Mouse (Mus musculus): Measurements from ENCODE around the gene Enthd1. TPM values are rescaled to one million over a fixed set of nuclear protein-coding genes. Genes with fewer than 3 reads are reported as not detected.
"Not testable (repeated sequence)": the region's sequence is repeated elsewhere in the genome, so short reads cannot be mapped to it uniquely, and the experiment has no call there.

The Enthd1 gene
- polyA plus RNA-seq, 1 experiment from 2014 or later: not detected

DNA sequence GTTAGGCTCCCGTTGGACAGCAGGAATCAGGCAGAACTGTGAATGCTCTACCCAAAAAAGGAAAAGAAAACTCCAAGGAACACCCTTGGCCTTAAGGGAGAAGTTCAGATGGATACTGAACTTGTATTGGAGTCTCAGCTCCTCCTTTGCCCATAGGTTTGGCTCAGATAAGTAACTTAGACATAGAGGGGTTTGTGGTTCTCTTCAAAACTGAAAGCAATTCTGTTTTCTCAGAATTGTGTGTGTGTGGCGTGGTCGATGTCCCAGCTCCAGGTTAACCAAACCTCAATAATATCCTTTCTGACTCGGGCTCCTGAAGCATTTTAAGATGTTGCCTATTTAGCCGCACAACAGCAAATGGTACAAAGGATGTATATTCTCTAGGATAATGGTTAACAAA lies 25.7 kb upstream of the Enthd1 start:
- ATAC-seq (replicated peaks; ENCODE audit: low FRiP score): no peak
- no peaks in the 10 kb centered on the region for H3K9me3 ChIP-seq (replicated peaks)
- no peak overlapping the region for H3K27ac ChIP-seq
- no peak overlapping the region for H3K9ac ChIP-seq
- H3K4me1 ChIP-seq: peaks cover 10% of the 10 kb centered on the region; the same call in 1 of the 2 replicates
- H3K4me3 ChIP-seq (replicated peaks): no peak overlapping the region
- WGBS: 86% methylated on average over 5 of the region's 5 CpGs
- H3K27me3 ChIP-seq: no peaks in the 10 kb centered on the region
- no peak overlapping the region for H3K4me2 ChIP-seq
- H3K36me3 ChIP-seq: no peaks in the 10 kb centered on the region

DNA sequence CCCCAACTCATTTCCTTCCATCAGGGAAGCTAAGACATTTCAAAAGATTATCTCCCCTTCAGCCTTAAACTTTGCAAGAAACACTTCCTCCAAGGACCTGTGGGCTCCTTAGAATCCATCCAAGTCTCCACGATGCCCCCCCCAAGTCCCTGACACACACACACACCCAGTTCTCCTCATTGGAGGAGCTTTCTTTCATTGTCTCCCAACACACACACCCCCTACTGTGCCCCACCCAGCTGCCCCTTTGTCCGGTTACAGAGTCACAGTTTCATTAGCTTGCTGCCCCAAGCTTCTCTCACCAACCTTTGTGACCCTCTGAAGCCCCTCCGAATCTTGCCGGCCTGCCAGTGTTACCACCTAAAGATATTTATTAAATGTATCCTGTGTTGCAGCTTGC lies 21.3 kb upstream of the Enthd1 start:
- Histone ChIP-seq H3K27me3 (peaks cover 3% of the 10 kb centered on the region; the same call in 1 of the 2 replicates), H3K4me2 (no peak overlapping the region), H3K9ac (no peak overlapping the region), H3K9me3 (replicated peaks) (no peaks in the 10 kb centered on the region), H3K27ac (no peak overlapping the region), H3K4me3 (replicated peaks) (no peak overlapping the region), H3K4me1 (peaks cover 8% of the 10 kb centered on the region; the same call in 1 of the 2 replicates), H3K36me3 (no peaks in the 10 kb centered on the region)
- no peak for ATAC-seq (replicated peaks; ENCODE audit: low FRiP score)
- WGBS: 38% methylated on average over 4 of the region's 4 CpGs

DNA sequence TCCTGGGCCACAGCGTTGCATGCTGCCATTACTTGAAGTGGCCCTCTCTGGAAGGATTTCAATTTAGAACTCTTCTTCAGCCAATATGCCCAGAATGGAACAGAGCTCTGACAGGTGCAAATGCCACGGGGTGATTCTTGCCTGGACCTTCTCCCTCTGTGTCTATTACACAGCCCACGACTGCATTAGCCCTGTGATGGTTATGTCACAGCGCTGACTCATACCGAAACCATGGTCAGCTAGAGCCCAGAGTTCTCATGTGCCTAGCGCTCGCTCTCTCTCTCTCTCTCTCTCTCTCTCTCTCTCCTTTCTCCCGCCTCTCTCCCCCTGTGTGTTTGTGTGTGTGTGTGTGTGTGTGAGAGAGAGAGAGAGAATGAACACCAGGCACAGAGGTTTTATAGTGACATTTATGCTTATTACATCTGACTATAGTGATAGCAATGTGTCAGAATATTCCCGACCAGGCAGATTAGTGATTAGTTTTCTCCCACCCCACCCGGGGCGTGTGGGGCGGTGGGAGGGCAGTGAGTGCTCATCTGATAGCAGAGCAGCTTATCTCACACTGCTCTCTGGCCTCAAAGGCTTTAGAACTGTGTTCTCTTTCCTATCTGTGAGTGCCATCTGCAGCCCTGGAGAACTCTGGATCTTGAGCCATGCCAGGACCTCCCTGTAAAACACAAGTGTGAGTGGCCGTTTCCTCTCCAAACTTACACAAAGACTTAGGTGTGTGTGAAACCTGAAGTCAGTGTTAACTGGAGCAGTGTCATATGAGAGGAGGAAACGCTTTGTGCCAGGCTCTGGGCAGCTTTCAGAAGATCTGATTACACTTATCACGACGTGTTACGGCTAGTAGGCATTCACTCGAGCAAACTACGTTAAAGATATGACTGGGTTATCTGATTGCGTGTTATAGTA lies 17.9 kb upstream of the Enthd1 start:
- peaks cover 23% of the 10 kb centered on the region for H3K27me3 ChIP-seq
- H3K4me3 ChIP-seq (replicated peaks): no peak overlapping the region
- no peak overlapping the region; the same call in 1 of the 2 replicates for H3K27ac ChIP-seq
- no peak for ATAC-seq (replicated peaks; ENCODE audit: low FRiP score)
- H3K4me2 ChIP-seq: no peak overlapping the region
- H3K4me1 ChIP-seq: peaks cover 8% of the 10 kb centered on the region; the same call in 1 of the 2 replicates
- WGBS: 62% methylated on average over 19 of the region's 20 CpGs
- no peaks in the 10 kb centered on the region for H3K36me3 ChIP-seq
- no peaks in the 10 kb centered on the region for H3K9me3 ChIP-seq (replicated peaks)
- H3K9ac ChIP-seq: no peak overlapping the region

DNA sequence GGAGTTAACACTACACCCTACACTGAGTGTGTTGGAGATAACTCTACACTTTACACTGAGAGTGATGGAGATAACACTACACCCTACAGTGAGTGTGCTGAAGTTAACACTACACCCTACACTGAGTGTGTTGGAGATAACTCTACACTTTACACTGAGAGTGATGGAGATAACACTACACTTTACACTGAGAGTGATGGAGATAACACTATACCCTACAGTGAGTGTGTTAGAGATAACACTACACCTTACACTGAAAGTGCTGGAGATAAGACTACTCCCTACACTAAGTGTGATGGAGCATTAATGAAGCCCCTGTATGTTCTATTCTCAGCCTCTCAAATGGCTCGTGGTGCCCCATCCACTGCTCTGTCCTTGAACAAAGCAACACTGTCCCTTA lies 15.6 kb upstream of the Enthd1 start:
- not testable (repeated sequence) for ATAC-seq (replicated peaks; ENCODE audit: low FRiP score); H3K4me3 ChIP-seq (replicated peaks); H3K9me3 ChIP-seq (replicated peaks); H3K27ac ChIP-seq; H3K4me1 ChIP-seq; H3K36me3 ChIP-seq; H3K9ac ChIP-seq; H3K4me2 ChIP-seq
- 67% methylated on average over 1 of the region's 1 CpGs for WGBS
- H3K27me3 ChIP-seq: peaks cover 45% of the 10 kb centered on the region

DNA sequence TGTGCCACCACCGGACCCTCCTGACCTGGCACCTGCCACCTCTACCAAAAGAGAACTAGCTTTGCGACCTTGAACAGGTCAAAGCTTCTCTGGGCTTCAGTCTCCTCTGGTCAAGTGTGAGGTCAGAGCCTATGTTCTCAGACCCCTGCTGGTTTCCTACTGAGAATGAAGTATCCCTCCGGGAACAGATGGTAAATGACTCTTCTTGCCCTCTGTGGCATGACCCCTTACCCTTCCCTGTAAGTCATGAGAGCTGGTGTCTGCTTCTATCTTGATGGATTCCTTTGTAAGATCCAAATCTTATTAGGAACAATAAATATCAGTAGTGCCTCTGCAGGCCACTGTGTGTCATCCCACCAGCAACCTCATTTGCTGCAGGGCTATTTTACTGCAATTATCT lies 14.2 kb upstream of the Enthd1 start:
- Histone ChIP-seq H3K9me3 (replicated peaks) (no peaks in the 10 kb centered on the region), H3K27ac (no peak overlapping the region), H3K36me3 (no peaks in the 10 kb centered on the region), H3K4me2 (no peak overlapping the region), H3K27me3 (peaks cover 47% of the 10 kb centered on the region), H3K4me1 (no peaks in the 10 kb centered on the region), H3K9ac (no peak overlapping the region), H3K4me3 (replicated peaks) (no peak overlapping the region)
- no peak for ATAC-seq (replicated peaks; ENCODE audit: low FRiP score)
- 44% methylated on average over 3 of the region's 3 CpGs for WGBS

DNA sequence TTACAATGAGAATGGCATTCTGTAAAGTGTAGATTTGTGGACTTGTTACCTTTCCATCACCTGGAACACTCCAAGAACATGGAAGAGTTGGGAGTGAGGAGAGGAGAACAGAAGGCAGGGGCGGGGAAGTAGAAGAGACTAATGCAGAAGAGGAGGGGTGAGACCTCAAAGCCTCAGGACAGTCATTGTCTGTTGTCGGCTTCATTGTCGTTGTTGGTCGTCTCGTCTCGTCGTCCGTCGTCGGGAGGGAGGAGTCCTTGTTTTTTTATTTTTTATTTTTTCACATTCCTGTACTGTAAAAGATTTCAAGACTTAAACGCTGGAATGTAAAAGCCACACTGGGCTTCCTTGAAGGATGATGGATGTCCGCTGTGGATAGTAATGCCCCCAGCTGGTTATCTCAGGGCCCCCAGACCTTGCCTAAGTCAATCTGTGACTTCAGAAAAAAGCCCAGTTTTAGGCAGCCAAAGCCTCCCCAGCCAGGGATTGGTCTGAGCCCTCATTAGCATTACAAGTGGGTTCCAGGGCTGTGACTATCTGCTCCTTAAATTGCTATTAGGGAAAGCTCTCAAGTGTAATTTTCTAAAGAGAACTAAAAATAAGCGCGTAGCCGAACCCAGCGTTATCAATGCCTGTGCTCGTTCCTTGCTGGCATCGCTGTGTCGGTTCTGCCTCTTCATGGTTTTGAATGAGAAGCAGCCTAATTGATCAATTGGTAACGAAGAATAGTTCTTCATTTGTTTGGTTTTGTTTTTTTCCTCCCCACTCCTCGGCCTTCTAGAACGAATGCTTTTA lies 12.4 kb upstream of the Enthd1 start:
- Histone ChIP-seq H3K27ac (no peak overlapping the region), H3K9ac (no peak overlapping the region), H3K4me3 (replicated peaks) (no peak overlapping the region), H3K27me3 (peaks cover 47% of the 10 kb centered on the region), H3K36me3 (no peaks in the 10 kb centered on the region), H3K4me2 (no peak overlapping the region), H3K9me3 (replicated peaks) (no peaks in the 10 kb centered on the region), H3K4me1 (no peaks in the 10 kb centered on the region)
- 14% methylated on average over 22 of the region's 22 CpGs for WGBS
- no peak for ATAC-seq (replicated peaks; ENCODE audit: low FRiP score)

DNA sequence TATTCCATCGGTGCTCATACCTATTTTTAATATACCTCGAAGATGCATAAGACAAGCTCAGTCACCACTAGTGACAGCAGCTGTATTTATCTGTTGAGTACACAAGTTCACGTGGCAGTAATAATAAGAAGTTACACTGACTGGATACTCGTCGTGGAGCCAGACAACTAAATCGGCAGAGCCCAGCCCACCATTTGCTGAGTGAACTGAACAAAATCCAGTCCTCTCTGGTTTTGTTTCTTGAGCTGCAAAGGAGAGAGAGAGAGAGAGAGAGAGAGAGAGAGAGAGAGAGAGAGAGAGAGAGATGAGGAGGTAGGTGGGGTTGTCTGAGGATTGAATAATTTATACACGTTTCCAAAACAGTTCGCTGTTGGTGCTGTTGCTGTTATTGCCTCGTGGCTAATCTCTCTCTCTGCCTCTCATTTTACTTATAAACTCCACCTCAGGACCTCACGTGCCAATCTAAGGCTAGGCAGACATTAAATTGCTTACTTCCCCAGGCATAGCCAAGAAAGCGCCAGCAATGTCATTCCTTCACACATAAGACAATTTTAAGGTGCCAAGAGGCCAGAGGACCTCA lies 11.5 kb upstream of the Enthd1 start:
- Histone ChIP-seq H3K9me3 (replicated peaks) (no peaks in the 10 kb centered on the region), H3K4me1 (no peaks in the 10 kb centered on the region), H3K27ac (no peak overlapping the region), H3K9ac (no peak overlapping the region), H3K4me2 (no peak overlapping the region), H3K36me3 (no peaks in the 10 kb centered on the region), H3K4me3 (replicated peaks) (no peak overlapping the region), H3K27me3 (peaks cover 46% of the 10 kb centered on the region)
- no peak for ATAC-seq (replicated peaks; ENCODE audit: low FRiP score)
- WGBS: 73% methylated on average over 11 of the region's 11 CpGs

DNA sequence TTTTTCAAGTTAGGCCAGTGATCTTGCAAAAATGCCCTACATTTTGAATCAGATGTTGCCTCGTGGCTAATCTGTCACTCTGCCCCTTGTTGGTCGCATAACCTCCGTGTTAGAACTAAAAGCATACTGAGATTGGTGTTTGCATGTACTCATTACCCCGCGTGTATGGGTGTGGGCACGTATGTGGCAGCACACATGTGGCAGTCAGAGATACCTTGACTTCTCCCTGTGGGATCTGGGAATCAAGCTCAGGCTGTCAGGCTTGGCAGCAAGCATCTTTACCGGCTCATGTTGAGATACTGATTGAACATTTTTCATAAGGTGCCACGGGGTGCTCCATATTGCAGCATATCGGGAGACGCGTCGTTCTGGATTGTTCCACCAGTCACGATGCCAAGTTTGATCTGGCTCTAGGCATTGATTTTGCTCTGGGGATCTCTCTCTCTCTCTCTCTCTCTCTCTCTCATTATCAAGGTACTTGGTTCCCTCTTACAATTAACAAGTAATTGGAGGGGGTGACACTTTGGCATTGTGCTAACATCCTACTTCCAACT lies 10.9 kb upstream of the Enthd1 start:
- Histone ChIP-seq H3K4me3 (replicated peaks) (no peak overlapping the region), H3K27me3 (peaks cover 42% of the 10 kb centered on the region), H3K27ac (no peak overlapping the region), H3K4me1 (no peaks in the 10 kb centered on the region), H3K36me3 (no peaks in the 10 kb centered on the region), H3K9me3 (replicated peaks) (no peaks in the 10 kb centered on the region), H3K9ac (no peak overlapping the region), H3K4me2 (no peak overlapping the region)
- ATAC-seq (replicated peaks; ENCODE audit: low FRiP score): no peak
- WGBS: 92% methylated on average over 13 of the region's 13 CpGs

DNA sequence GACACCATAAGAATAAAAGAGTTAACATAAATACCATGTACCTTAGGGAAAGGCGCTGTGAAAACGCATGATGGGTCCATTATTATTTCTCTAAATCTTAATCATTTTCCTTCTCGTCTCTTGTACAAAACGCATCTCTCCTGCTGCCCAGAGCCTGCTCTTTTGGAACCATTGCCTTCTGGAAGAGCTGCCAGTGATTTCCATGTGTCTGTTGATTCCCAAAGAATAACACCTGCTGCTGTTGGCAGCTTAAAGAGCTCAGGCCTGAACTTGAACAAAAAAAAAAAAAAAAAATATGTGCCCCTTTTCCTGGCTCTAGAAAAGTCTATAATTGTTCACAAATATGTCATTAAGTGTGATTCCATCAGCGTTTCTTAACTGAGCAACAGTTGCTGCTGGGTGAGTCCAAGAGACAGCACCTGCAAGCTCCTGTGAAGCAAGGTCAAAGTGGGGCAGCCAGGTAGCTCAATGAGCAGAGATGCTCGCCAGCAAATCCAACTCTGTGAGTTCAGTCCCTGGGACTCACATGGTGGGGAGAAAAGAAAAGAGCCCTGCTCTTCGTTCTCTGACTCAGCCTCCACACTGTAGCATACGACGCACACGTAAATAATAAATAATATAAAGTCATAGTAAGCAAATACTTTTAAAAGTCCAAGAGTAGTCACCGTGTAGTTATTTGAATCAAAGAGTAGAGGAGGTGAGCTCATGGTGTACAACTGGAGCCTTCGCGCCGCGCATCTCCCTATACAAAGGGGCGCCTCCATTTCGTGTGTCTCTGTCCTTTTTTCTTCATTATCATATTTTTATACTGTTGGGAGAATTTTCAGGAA lies 9.5 kb upstream of the Enthd1 start:
- Histone ChIP-seq H3K4me1 (no peaks in the 10 kb centered on the region), H3K4me3 (replicated peaks) (no peak overlapping the region), H3K4me2 (no peak overlapping the region), H3K9me3 (replicated peaks) (no peaks in the 10 kb centered on the region), H3K27ac (no peak overlapping the region), H3K9ac (no peak overlapping the region), H3K36me3 (no peaks in the 10 kb centered on the region), H3K27me3 (peaks cover 37% of the 10 kb centered on the region)
- 93% methylated on average over 17 of the region's 17 CpGs for whole genome bisulfite sequencing
- no peak for ATAC-seq (replicated peaks; ENCODE audit: low FRiP score)

DNA sequence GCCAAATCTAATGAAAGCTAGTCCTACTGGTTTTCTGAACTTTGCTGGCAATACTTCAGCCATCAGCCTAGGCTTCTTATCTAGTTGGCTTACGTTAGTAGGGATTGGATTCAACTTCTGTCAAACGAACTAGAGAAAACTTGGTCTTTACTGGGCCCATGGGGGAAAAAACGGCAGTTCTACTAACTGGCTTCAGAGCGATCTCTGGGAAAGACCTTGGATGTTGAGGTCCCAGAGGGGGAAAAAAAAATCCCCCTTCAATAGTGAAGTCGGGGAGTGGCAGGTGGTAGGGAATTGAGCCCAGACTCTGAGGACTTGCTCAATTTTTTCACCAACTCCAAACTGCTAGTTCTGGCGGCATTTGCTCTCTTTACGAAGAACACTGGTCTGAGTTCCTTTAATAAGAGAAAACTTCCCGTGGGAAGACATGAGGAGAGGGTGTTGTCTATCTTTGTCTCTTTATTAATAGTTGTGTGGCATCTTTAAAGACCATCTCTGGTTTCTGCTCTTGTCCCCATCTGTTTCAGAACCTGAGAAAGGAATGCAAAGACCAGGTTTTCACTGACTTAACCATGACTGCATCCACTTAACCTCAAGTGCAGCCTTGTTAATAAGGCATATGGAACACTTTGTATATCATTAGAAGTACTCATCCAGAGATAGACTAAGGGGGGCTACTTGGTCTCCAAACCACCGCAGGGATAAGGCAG lies 8.0 kb upstream of the Enthd1 start:
- Histone ChIP-seq H3K27me3 (peaks cover 25% of the 10 kb centered on the region), H3K4me2 (no peak overlapping the region), H3K9me3 (replicated peaks) (no peaks in the 10 kb centered on the region), H3K36me3 (no peaks in the 10 kb centered on the region), H3K4me3 (replicated peaks) (no peak overlapping the region), H3K9ac (no peak overlapping the region), H3K27ac (no peak overlapping the region), H3K4me1 (no peaks in the 10 kb centered on the region)
- WGBS: 80% methylated on average over 9 of the region's 9 CpGs
- ATAC-seq (replicated peaks; ENCODE audit: low FRiP score): no peak

DNA sequence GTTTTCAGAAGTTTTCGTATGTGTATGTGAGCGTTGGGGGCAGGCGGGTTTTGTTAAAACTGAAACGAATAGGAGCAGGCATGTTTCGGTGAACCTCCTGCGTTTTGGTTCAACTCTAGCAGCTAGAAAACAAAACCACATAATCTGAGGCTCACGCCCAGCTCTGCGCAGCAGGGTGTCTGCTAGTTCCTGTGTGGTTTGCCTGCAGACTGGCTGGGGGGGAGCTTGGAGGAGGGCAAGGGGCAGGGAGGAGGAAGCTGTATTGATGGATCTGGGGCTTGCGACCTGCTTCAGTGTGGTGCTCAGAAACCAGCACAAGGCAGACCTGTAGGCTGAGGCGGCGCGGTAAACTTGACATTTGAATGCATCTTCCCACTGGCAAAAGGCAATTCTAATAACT lies 7.3 kb upstream of the Enthd1 start, which contains the start of gene Grap2:
Gene Grap2 (plus strand): TSS at position 304 of the 400 bp plus-strand sequence.
- Histone ChIP-seq H3K4me2 (no peak within 1 kb of the TSS), H3K27ac (no peak within 1 kb of the TSS), H3K4me1 (no peaks in the 10 kb centered on the region), H3K9ac (no peak within 1 kb of the TSS), H3K36me3 (no peaks in the 10 kb centered on the region), H3K27me3 (peaks cover 19% of the 10 kb centered on the region), H3K9me3 (replicated peaks) (no peaks in the 10 kb centered on the region), H3K4me3 (replicated peaks) (no peak within 1 kb of the TSS)
- 74% methylated on average over 12 of the region's 12 CpGs for WGBS
- ATAC-seq (replicated peaks; ENCODE audit: low FRiP score): no peak

Measured in kidney, embryonic 15.5 days (tissue).